Mouse (Mus musculus) left cerebral cortex, adult 2 months (tissue): ENCODE data around the gene Rnf212. TPM values are rescaled to one million over a fixed set of nuclear protein-coding genes. Genes with fewer than 3 reads are reported as not detected.

Experiments
- DNase-seq, 2 experiments: peaks; one replicate each; pipeline ENCODE4 v3.0.0; 2021 to 2022; ENCODE audit warnings: low spot score in 2 of 2, mixed read lengths in 1 of 2; ENCODE audit errors: extremely low spot score in 1 of 2
- H3K27ac ChIP-seq: fragments of 200-600 bp; 2 replicates; pipeline ENCODE4 v1.8.1; 2022
- H3K4me3 ChIP-seq: fragments of 200-600 bp; 2 replicates; pipeline ENCODE4 v1.8.1; 2022
- CTCF ChIP-seq: fragments of 200-600 bp; IDR thresholded peaks from 2 replicates; pipeline ENCODE4 v1.8.1; 2022; ENCODE audit warnings: antibody characterized with exemption, mild to moderate bottlenecking, moderate library complexity
- intact Hi-C: fragments of 180-260 bp; cut with DNase I; formaldehyde crosslinking; loops from one replicate; pipeline ENCODE4 v1.15.1; 2025
- total RNA-seq, 2 experiments: library from RNA; stranded (reverse); gene quantifications; 2 replicates each; pipeline ENCODE4 v1.2.3; 2021

The Rnf212 gene
- total RNA-seq, 2 experiments from 2014 or later, result not detected

DNA sequence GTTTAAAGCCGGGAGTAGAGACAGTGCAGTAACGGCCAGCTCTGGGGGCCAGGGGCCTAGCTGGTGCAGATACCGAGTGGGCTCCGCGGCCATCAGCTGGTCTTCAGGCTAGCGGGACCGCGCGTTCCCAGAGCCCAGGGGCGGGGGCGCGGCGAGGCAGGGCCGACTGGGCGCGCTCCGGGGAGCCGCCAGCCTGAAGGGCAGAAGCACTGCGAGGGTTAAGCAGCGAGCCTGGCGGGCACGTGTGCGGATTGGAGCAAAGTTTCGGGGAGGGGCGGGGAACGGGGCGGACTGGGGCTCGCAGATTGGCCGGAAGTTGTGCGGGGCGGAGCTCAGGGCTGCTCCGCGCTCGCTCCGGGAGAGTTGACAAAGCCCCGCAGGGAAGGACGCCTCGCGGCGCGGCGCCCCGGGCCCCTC is 80.9 kb downstream of the Rnf212 start:
- no peak overlapping the region for H3K27ac ChIP-seq
- intact Hi-C loops, result loop anchor here (2.0 kb wide), 1 partner anchor 33 kb away; no protein-coding TSS in a partner anchor
- peak; percentile 57 to 79 for DNase-seq

GRCm38 (mm10) chr5:108692271-108692670 is 82.5 kb downstream of the Rnf212 start, which contains the start of gene Fgfrl1:
Fgfrl1 (plus strand) TSS chr5:108692382.
- peak within 1 kb of the TSS; percentile 30 for H3K4me3 ChIP-seq
- DNase-seq, result peak in 1 of 2 experiments; percentile 36
- TF ChIP-seq CTCF, result peak; percentile 50
- intact Hi-C loops, result loop anchor here (2.0 kb wide), 1 partner anchor 35 kb away; no protein-coding TSS in a partner anchor
- no peak within 1 kb of the TSS for H3K27ac ChIP-seq

More for the DNA sequence above, 80.9 kb downstream of the Rnf212 start:
- TF ChIP-seq CTCF, result no peak
- H3K4me3 ChIP-seq, result peak overlapping the region; percentile 47

DNA sequence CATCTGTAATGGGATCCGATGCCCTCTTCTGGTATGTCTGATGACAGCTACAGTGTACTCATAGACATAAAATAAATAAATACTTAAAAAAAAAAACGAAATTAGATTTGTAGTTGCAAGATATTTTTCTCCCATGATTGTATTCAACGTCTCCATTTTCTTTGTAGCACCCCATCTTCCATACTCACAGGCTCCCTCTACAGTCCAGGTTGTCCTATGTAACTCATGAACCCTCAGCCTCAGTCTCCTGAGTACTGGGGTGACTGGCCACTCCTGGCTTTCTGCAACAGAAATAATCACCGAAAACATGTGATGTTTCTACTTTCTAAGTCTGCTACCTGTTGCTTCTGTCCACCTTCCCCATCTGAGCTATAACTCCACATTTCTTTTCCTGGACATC is 83.6 kb downstream of the Rnf212 start:
- no peak for DNase-seq
- intact Hi-C loops, result no loop called here
- peak; percentile 33 for TF ChIP-seq CTCF

GRCm38 (mm10) chr5:108689091-108689490 is 85.7 kb downstream of the Rnf212 start:
- no peak overlapping the region for H3K27ac ChIP-seq

More for the DNA sequence above, 83.6 kb downstream of the Rnf212 start:
- no peak overlapping the region for H3K27ac ChIP-seq
- no peak overlapping the region for H3K4me3 ChIP-seq

DNA sequence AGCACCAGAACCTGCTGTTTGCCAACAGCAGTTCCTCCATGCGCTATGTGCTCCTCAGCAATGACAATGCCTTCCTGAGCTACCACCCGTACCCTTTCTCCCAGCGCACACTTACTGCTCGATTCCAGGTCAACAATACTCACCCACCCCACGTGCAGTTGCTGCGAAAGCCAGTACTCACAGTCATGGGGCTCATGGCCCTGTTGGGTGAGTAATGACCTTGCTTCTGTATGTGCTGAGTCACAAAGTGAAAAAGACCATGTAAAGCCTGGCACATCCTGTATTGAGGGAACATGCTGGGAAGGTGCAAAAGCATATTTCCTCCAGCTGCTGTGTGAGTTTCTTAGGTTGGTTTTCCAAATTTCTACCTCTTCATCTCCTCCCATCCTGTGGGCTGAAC is 93.9 kb downstream of the Rnf212 start:
- no peak for DNase-seq
- intact Hi-C loops, result no loop called here
- Histone ChIP-seq H3K4me3 (no peak overlapping the region), H3K27ac (no peak overlapping the region)
- no peak for TF ChIP-seq CTCF

More at GRCm38 (mm10) chr5:108689091-108689490, 85.7 kb downstream of the Rnf212 start:
- intact Hi-C loops, result no loop called here
- no peak for DNase-seq
- no peak for TF ChIP-seq CTCF
- H3K4me3 ChIP-seq, result no peak overlapping the region

DNA sequence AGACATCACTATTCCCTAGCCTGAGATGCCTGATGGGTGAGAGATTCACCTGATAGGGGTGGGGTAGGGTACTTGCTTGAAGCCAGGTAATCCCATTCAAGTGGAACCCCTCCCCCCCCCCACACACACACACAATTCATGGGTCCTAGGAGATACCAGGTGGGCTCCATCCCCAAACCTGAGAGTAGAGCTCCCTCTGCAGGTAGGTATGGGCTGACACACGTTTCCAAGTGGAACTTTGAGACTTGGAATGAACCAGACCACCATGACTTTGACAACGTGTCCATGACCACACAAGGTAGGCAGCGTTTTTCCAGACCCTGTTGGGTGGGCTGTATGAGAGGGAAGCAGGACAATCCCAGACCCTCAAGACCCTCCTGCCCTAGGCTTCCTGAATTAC is 94.9 kb downstream of the Rnf212 start:
- DNase-seq, result no peak
- intact Hi-C loops, result no loop called here
- H3K4me3 ChIP-seq, result no peak overlapping the region

More for the DNA sequence above, 94.9 kb downstream of the Rnf212 start:
- TF ChIP-seq CTCF, result peak; percentile 43
- no peak overlapping the region for H3K27ac ChIP-seq

Other genes starting within 250 kb of the Rnf212 start
- gene Cplx1, start 225.0 kb downstream of the Rnf212 start, total RNA-seq, result 100 to 1,000 TPM; 713 to 727 TPM
- 100 to 1,000 TPM in 1 of 2 experiments, 10 to 100 TPM in 1; 98.8 to 106 TPM for gene Gak, start 145.2 kb downstream of the Rnf212 start, total RNA-seq
- gene Tmem175, start 145.2 kb downstream of the Rnf212 start, total RNA-seq, result 10 to 100 TPM; 40.8 to 43.2 TPM
- 10 to 100 TPM; 14.9 to 20.8 TPM for gene Idua, start 114.7 kb downstream of the Rnf212 start, total RNA-seq
- 10 to 100 TPM; 58.9 to 59.7 TPM for gene Dgkq, start 105.3 kb downstream of the Rnf212 start, total RNA-seq
- gene Slc26a1, start 99.4 kb downstream of the Rnf212 start, total RNA-seq, result 1 to 10 TPM in 1 of 2 experiments, under 1 TPM in 1; 0.89 to 1.4 TPM
- 10 to 100 TPM; 19.7 to 21.7 TPM for gene Fgfrl1, start 82.6 kb downstream of the Rnf212 start, total RNA-seq
- not detected for gene Tmed11, start 20.4 kb upstream of the Rnf212 start, total RNA-seq
- not detected for gene Vmn2r8, start 33.9 kb upstream of the Rnf212 start, total RNA-seq
- gene Vmn2r9, start 77.6 kb upstream of the Rnf212 start, total RNA-seq, result not detected
- gene Vmn2r10, start 231.5 kb upstream of the Rnf212 start, total RNA-seq, result not detected